Mouse (Mus musculus): ENCODE data around the gene Prpsap1. TPM values are rescaled to one million over a fixed set of nuclear protein-coding genes. Genes with fewer than 3 reads are reported as not detected.

Prpsap1 gene
- polyA plus RNA-seq, 1 experiment from 2014 or later: 198 TPM

GRCm38 (mm10) chr11:116506151-116506875 is 12.3 kb upstream of the Prpsap1 start:
- H3K9me3 ChIP-seq (replicated peaks; ENCODE audit: control insufficient read depth, low read length, poor library complexity, severe bottlenecking): no peaks in the 10 kb centered on the region
- H3K4me3 ChIP-seq (ENCODE audit: low read depth, low read length): no peak overlapping the region
- ATAC-seq: no peak
- no peaks in the 10 kb centered on the region for H3K27me3 ChIP-seq (ENCODE audit: control insufficient read depth, insufficient read depth, low read depth, low read length)
- H3K4me2 ChIP-seq (ENCODE audit: low read length): no peak overlapping the region
- H3K36me3 ChIP-seq (ENCODE audit: control insufficient read depth, insufficient read depth, low read length): no peaks in the 10 kb centered on the region
- no peaks in the 10 kb centered on the region for H3K4me1 ChIP-seq (ENCODE audit: control insufficient read depth, insufficient read depth, low read length)
- H3K27ac ChIP-seq (ENCODE audit: low read length): no peak overlapping the region
- 81% methylated on average over 17 of the region's 17 CpGs for WGBS
- no peak overlapping the region for H3K9ac ChIP-seq (ENCODE audit: low read depth, low read length)

GRCm38 (mm10) chr11:116505573-116505972 is 11.6 kb upstream of the Prpsap1 start:
- Histone ChIP-seq H3K4me2 (ENCODE audit: low read length) (no peak overlapping the region), H3K4me3 (ENCODE audit: low read depth, low read length) (no peak overlapping the region), H3K4me1 (ENCODE audit: control insufficient read depth, insufficient read depth, low read length) (no peaks in the 10 kb centered on the region), H3K36me3 (ENCODE audit: control insufficient read depth, insufficient read depth, low read length) (no peaks in the 10 kb centered on the region), H3K9me3 (replicated peaks; ENCODE audit: control insufficient read depth, low read length, poor library complexity, severe bottlenecking) (no peaks in the 10 kb centered on the region), H3K27me3 (ENCODE audit: control insufficient read depth, insufficient read depth, low read depth, low read length) (no peaks in the 10 kb centered on the region), H3K27ac (ENCODE audit: low read length) (no peak overlapping the region), H3K9ac (ENCODE audit: low read depth, low read length) (no peak overlapping the region)
- no peak for ATAC-seq
- WGBS: 76% methylated on average over 5 of the region's 5 CpGs

GRCm38 (mm10) chr11:116504516-116504915 is 10.5 kb upstream of the Prpsap1 start:
- Histone ChIP-seq H3K9me3 (replicated peaks; ENCODE audit: control insufficient read depth, low read length, poor library complexity, severe bottlenecking) (no peaks in the 10 kb centered on the region), H3K36me3 (ENCODE audit: control insufficient read depth, insufficient read depth, low read length) (no peaks in the 10 kb centered on the region), H3K4me1 (ENCODE audit: control insufficient read depth, insufficient read depth, low read length) (no peaks in the 10 kb centered on the region), H3K4me2 (ENCODE audit: low read length) (no peak overlapping the region), H3K4me3 (ENCODE audit: low read depth, low read length) (no peak overlapping the region), H3K9ac (ENCODE audit: low read depth, low read length) (no peak overlapping the region), H3K27ac (ENCODE audit: low read length) (no peak overlapping the region), H3K27me3 (ENCODE audit: control insufficient read depth, insufficient read depth, low read depth, low read length) (no peaks in the 10 kb centered on the region)
- WGBS: 87% methylated on average over 17 of the region's 17 CpGs
- no peak for ATAC-seq

- Histone ChIP-seq H3K9ac (ENCODE audit: low read depth, low read length) (0 out of 2 replicates have a peak overlapping the region, but pooled peaks have one; percentile 4), H3K36me3 (ENCODE audit: control insufficient read depth, insufficient read depth, low read length) (no peaks in the 10 kb centered on the region), H3K4me1 (ENCODE audit: control insufficient read depth, insufficient read depth, low read length) (no peaks in the 10 kb centered on the region), H3K4me2 (ENCODE audit: low read length) (no peak overlapping the region), H3K27me3 (ENCODE audit: control insufficient read depth, insufficient read depth, low read depth, low read length) (no peaks in the 10 kb centered on the region), H3K27ac (ENCODE audit: low read length) (no peak overlapping the region), H3K4me3 (ENCODE audit: low read depth, low read length) (no peak overlapping the region), H3K9me3 (replicated peaks; ENCODE audit: control insufficient read depth, low read length, poor library complexity, severe bottlenecking) (no peaks in the 10 kb centered on the region)
- 26% methylated on average over 7 of the region's 7 CpGs for WGBS
- no peak for ATAC-seq
These were observed 7.2 kb upstream of the Prpsap1 start for GRCm38 (mm10) chr11:116501005-116501746.

GRCm38 (mm10) chr11:116499018-116499417 is 5.0 kb upstream of the Prpsap1 start:
- no peak for ATAC-seq
- H3K27me3 ChIP-seq (ENCODE audit: control insufficient read depth, insufficient read depth, low read depth, low read length): no peaks in the 10 kb centered on the region
- no peak overlapping the region for H3K4me2 ChIP-seq (ENCODE audit: low read length)
- no peaks in the 10 kb centered on the region for H3K36me3 ChIP-seq (ENCODE audit: control insufficient read depth, insufficient read depth, low read length)
- H3K4me3 ChIP-seq (ENCODE audit: low read depth, low read length): no peak overlapping the region
- no peak overlapping the region for H3K9ac ChIP-seq (ENCODE audit: low read depth, low read length)
- no peak overlapping the region for H3K27ac ChIP-seq (ENCODE audit: low read length)
- 0 out of 2 replicates have a peak, but pooled peaks cover 2% of the 10 kb centered on the region for H3K4me1 ChIP-seq (ENCODE audit: control insufficient read depth, insufficient read depth, low read length)
- no peaks in the 10 kb centered on the region for H3K9me3 ChIP-seq (replicated peaks; ENCODE audit: control insufficient read depth, low read length, poor library complexity, severe bottlenecking)
- WGBS: 49% methylated on average over 6 of the region's 6 CpGs

GRCm38 (mm10) chr11:116498596-116498995 is 4.6 kb upstream of the Prpsap1 start:
- Histone ChIP-seq H3K27me3 (ENCODE audit: control insufficient read depth, insufficient read depth, low read depth, low read length) (no peaks in the 10 kb centered on the region), H3K4me3 (ENCODE audit: low read depth, low read length) (peak overlapping the region; percentile 21; the same call in 1 of the 2 replicates)
- ATAC-seq: no peak

GRCm38 (mm10) chr11:116497313-116497712 is 3.3 kb upstream of the Prpsap1 start:
- no peak for ATAC-seq
- no peaks in the 10 kb centered on the region for H3K36me3 ChIP-seq (ENCODE audit: control insufficient read depth, insufficient read depth, low read length)
- no peaks in the 10 kb centered on the region for H3K27me3 ChIP-seq (ENCODE audit: control insufficient read depth, insufficient read depth, low read depth, low read length)
- H3K4me3 ChIP-seq (ENCODE audit: low read depth, low read length): no peak overlapping the region
- H3K4me2 ChIP-seq (ENCODE audit: low read length): no peak overlapping the region
- no peak overlapping the region for H3K27ac ChIP-seq (ENCODE audit: low read length)
- 89% methylated on average over 4 of the region's 4 CpGs for WGBS
- 0 out of 2 replicates have a peak, but pooled peaks cover 2% of the 10 kb centered on the region for H3K4me1 ChIP-seq (ENCODE audit: control insufficient read depth, insufficient read depth, low read length)
- no peaks in the 10 kb centered on the region for H3K9me3 ChIP-seq (replicated peaks; ENCODE audit: control insufficient read depth, low read length, poor library complexity, severe bottlenecking)
- no peak overlapping the region for H3K9ac ChIP-seq (ENCODE audit: low read depth, low read length)

More at GRCm38 (mm10) chr11:116498596-116498995, 4.6 kb upstream of the Prpsap1 start:
- 29% methylated on average over 32 of the region's 34 CpGs for WGBS
- Histone ChIP-seq H3K4me2 (ENCODE audit: low read length) (peak overlapping the region; percentile 45), H3K9me3 (replicated peaks; ENCODE audit: control insufficient read depth, low read length, poor library complexity, severe bottlenecking) (no peaks in the 10 kb centered on the region), H3K36me3 (ENCODE audit: control insufficient read depth, insufficient read depth, low read length) (no peaks in the 10 kb centered on the region), H3K4me1 (ENCODE audit: control insufficient read depth, insufficient read depth, low read length) (0 out of 2 replicates have a peak, but pooled peaks cover 2% of the 10 kb centered on the region), H3K9ac (ENCODE audit: low read depth, low read length) (peak overlapping the region; percentile 15; the same call in 1 of the 2 replicates), H3K27ac (ENCODE audit: low read length) (no peak overlapping the region)

- Histone ChIP-seq H3K27ac (ENCODE audit: low read length) (no peak overlapping the region), H3K27me3 (ENCODE audit: control insufficient read depth, insufficient read depth, low read depth, low read length) (no peaks in the 10 kb centered on the region), H3K4me1 (ENCODE audit: control insufficient read depth, insufficient read depth, low read length) (peaks cover 6% of the 10 kb centered on the region), H3K9me3 (replicated peaks; ENCODE audit: control insufficient read depth, low read length, poor library complexity, severe bottlenecking) (no peaks in the 10 kb centered on the region), H3K9ac (ENCODE audit: low read depth, low read length) (no peak overlapping the region), H3K4me3 (ENCODE audit: low read depth, low read length) (no peak overlapping the region), H3K4me2 (ENCODE audit: low read length) (no peak overlapping the region), H3K36me3 (ENCODE audit: control insufficient read depth, insufficient read depth, low read length) (no peaks in the 10 kb centered on the region)
- no peak for ATAC-seq
- 45% methylated on average over 13 of the region's 13 CpGs for WGBS
These were observed 622 bp upstream of the Prpsap1 start for GRCm38 (mm10) chr11:116494474-116495174.

Data from midbrain, embryonic 16.5 days (tissue).